Mouse (Mus musculus): ENCODE results near the gene Tango6. TPM values are rescaled to one million over a fixed set of nuclear protein-coding genes. Genes with fewer than 3 reads are reported as not detected.

Tango6 gene
- polyA plus RNA-seq, 1 experiment from 2014 or later = 12.4 TPM

DNA sequence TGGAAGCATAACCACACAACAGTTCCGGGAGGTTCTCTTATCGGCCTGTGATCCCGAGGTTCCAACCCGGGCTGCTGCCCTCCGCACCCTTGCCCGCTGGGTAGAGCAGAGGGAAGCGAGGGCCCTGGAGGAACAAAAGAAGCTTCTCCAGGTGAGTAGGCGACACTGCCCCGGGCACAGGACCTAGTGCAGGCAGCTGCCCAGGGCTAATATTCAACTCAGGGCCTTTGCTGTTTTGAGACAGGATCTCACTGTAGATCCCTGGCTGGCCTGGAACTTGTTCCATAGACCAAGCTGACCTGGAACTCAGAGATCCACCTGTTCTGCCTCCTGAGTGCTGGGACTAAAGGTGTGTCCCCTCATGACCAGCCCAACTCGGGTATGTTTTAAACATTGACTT, 59.5 kb downstream of the Tango6 start:
- Histone ChIP-seq H3K9me3 (ENCODE audit: control insufficient read depth, low read length) (no peaks in the 10 kb centered on the region), H3K9ac (ENCODE audit: low read length) (no peak overlapping the region), H3K36me3 (ENCODE audit: control insufficient read depth, insufficient read depth, low read length) (no peaks in the 10 kb centered on the region; the same call in 1 of the 2 replicates), H3K4me1 (replicated peaks; ENCODE audit: control insufficient read depth, insufficient read depth, low read length) (no peaks in the 10 kb centered on the region), H3K4me3 (ENCODE audit: low read depth, low read length) (no peak overlapping the region), H3K27me3 (ENCODE audit: control insufficient read depth, insufficient read depth, low read length) (no peaks in the 10 kb centered on the region), H3K4me2 (ENCODE audit: low read depth, low read length, severe bottlenecking) (no peak overlapping the region), H3K27ac (ENCODE audit: low read depth, low read length) (no peak overlapping the region)
- ATAC-seq (replicated peaks; ENCODE audit: low FRiP score) = no peak
- WGBS = 94% methylated on average over 10 of the region's 10 CpGs
- peak; percentile 36 for DNase-seq (ENCODE audit: low spot score)

DNA sequence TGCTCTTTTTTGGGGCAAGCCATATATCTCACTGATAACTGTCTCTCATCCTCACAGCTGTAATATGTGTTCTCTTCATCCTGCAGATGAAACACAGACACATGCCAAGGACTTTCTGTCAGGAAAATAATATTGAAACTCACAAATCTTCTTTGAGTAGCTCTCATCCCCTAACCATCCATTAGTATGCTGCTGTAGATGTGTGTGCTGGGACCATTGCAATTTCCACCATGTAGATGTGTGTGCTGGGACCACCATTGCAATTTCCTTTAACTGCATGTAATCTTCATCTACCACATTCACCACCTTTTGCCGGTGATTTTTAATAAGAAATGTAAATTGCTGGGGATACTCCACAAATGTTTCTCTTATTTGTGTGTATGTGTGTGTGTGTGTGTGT, 60.5 kb downstream of the Tango6 start:
- Histone ChIP-seq H3K9ac (ENCODE audit: low read length) (no peak overlapping the region), H3K4me2 (ENCODE audit: low read depth, low read length, severe bottlenecking) (no peak overlapping the region), H3K4me3 (ENCODE audit: low read depth, low read length) (no peak overlapping the region), H3K27ac (ENCODE audit: low read depth, low read length) (no peak overlapping the region), H3K9me3 (ENCODE audit: control insufficient read depth, low read length) (no peaks in the 10 kb centered on the region), H3K27me3 (ENCODE audit: control insufficient read depth, insufficient read depth, low read length) (no peaks in the 10 kb centered on the region), H3K36me3 (ENCODE audit: control insufficient read depth, insufficient read depth, low read length) (no peaks in the 10 kb centered on the region; the same call in 1 of the 2 replicates), H3K4me1 (replicated peaks; ENCODE audit: control insufficient read depth, insufficient read depth, low read length) (no peaks in the 10 kb centered on the region)
- WGBS = 97% methylated on average over 1 of the region's 1 CpGs
- DNase-seq (ENCODE audit: low spot score) (no peak), ATAC-seq (replicated peaks; ENCODE audit: low FRiP score) (no peak)

DNA sequence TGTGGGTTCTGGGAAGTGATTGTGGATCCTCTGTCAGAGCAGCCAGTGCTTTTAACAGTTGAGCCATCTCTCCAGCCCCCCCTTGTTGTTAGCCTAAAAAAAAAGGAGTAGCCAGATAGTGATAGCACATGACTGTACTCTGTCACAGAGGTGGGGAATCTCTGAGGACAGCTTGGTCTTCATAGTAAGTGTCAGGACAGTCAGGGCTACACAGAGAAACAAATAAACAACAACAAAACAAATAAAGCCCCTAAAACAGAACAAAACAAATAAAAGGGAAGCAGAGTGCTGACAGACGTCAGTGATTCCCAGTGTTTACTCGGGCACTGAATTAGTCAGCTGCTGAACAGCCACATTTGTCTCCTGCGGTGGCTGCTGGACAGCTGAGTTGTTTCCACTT, 70.6 kb downstream of the Tango6 start:
- no peak overlapping the region for H3K9ac ChIP-seq (ENCODE audit: low read length)
- H3K36me3 ChIP-seq (ENCODE audit: control insufficient read depth, insufficient read depth, low read length) = no peaks in the 10 kb centered on the region
- 77% methylated on average over 3 of the region's 3 CpGs for WGBS
- no peaks in the 10 kb centered on the region for H3K9me3 ChIP-seq (ENCODE audit: control insufficient read depth, low read length)
- no peak for ATAC-seq (replicated peaks; ENCODE audit: low FRiP score)
- no peak overlapping the region for H3K4me3 ChIP-seq (ENCODE audit: low read depth, low read length)
- H3K4me2 ChIP-seq (ENCODE audit: low read depth, low read length, severe bottlenecking) = no peak overlapping the region
- H3K4me1 ChIP-seq (replicated peaks; ENCODE audit: control insufficient read depth, insufficient read depth, low read length) = no peaks in the 10 kb centered on the region
- H3K27ac ChIP-seq (ENCODE audit: low read depth, low read length) = no peak overlapping the region
- no peaks in the 10 kb centered on the region for H3K27me3 ChIP-seq (ENCODE audit: control insufficient read depth, insufficient read depth, low read length)
- no peak for DNase-seq (ENCODE audit: low spot score)

DNA sequence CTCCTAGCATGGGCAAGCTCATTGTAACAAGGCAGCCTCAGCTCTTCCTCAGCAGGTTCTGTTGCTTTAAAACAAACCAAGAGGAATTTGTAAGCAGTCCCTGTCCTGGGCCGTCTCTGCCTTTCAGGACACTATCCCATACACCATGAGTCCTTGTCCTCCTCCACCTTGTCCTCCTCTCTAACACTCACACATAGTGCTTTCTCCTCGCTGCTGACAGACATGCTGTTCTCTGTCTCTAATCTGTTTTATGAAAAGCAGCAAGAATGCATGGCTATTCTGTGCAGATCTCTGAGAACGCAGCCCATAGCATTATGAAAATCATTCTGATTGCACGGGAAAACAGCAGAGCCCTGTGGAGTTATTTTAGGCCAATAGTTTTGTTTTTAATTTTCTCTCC, 78.4 kb downstream of the Tango6 start:
- Histone ChIP-seq H3K36me3 (ENCODE audit: control insufficient read depth, insufficient read depth, low read length) (no peaks in the 10 kb centered on the region), H3K27me3 (ENCODE audit: control insufficient read depth, insufficient read depth, low read length) (no peaks in the 10 kb centered on the region), H3K4me2 (ENCODE audit: low read depth, low read length, severe bottlenecking) (no peak overlapping the region), H3K27ac (ENCODE audit: low read depth, low read length) (peak overlapping the region; percentile 68; the same call in 1 of the 2 replicates), H3K4me1 (replicated peaks; ENCODE audit: control insufficient read depth, insufficient read depth, low read length) (no peaks in the 10 kb centered on the region), H3K4me3 (ENCODE audit: low read depth, low read length) (no peak overlapping the region), H3K9ac (ENCODE audit: low read length) (0 out of 2 replicates have a peak overlapping the region, but pooled peaks have one; percentile 20), H3K9me3 (ENCODE audit: control insufficient read depth, low read length) (no peaks in the 10 kb centered on the region)
- DNase-seq (ENCODE audit: low spot score) = no peak
- WGBS = 41% methylated on average over 4 of the region's 4 CpGs
- no peak for ATAC-seq (replicated peaks; ENCODE audit: low FRiP score)

DNA sequence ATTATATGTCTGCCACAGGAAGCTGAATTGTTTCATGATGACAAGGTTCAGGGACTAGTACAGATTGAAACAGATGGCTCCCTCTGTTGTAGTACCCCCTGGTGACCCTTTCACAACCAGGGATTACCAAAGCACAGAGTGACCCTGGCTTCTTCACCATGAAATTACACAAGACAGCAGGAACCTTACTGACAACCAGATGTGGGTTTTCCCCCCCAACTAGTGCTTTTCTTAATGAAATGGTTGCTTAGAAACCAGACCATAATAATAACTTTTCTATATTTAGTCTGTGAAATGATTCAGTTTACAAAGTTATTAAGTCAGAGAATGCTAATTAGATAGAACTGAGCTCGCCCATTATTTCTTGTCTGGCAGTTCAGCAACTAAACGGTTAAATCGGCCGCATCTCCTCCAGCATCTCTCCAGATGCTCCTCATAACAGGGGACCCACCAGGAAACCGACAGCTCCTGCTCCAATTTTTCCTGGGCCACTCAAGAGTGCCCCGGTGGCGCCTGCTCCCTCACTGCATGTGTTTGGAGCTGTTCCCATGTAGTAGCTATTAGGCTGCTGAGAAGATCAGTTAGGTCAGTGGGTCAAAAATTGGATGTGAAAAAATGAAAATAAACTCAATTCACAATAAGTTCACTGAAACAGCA, 79.1 kb downstream of the Tango6 start:
- Histone ChIP-seq H3K4me1 (replicated peaks; ENCODE audit: control insufficient read depth, insufficient read depth, low read length) (no peaks in the 10 kb centered on the region), H3K27me3 (ENCODE audit: control insufficient read depth, insufficient read depth, low read length) (no peaks in the 10 kb centered on the region), H3K36me3 (ENCODE audit: control insufficient read depth, insufficient read depth, low read length) (no peaks in the 10 kb centered on the region), H3K4me3 (ENCODE audit: low read depth, low read length) (no peak overlapping the region), H3K9me3 (ENCODE audit: control insufficient read depth, low read length) (no peaks in the 10 kb centered on the region), H3K9ac (ENCODE audit: low read length) (no peak overlapping the region), H3K4me2 (ENCODE audit: low read depth, low read length, severe bottlenecking) (no peak overlapping the region), H3K27ac (ENCODE audit: low read depth, low read length) (peak overlapping the region; percentile 6; the same call in 1 of the 2 replicates)
- DNase-seq (ENCODE audit: low spot score) (no peak), ATAC-seq (replicated peaks; ENCODE audit: low FRiP score) (no peak)
- 32% methylated on average over 7 of the region's 7 CpGs for WGBS

DNA sequence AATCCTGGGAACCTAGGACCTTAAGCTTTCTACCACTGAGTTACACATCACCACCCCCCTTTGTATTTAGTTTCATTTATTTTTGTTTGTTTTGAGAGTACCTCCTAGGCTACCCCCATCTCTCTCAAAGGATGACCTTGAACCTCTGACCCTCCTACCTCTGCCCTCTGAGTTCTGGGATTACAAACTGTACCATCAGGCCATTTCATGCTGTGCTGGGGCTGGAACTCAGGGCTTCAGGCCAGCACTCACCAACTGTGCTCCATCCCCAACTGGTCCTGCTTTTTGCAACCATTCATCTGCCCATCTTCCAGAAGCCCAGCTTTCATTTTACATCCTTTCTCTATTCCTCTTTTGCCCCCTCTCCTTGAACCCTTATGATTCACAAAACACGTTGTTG, 81.7 kb downstream of the Tango6 start:
- no peak for DNase-seq (ENCODE audit: low spot score)
- H3K4me3 ChIP-seq (ENCODE audit: low read depth, low read length) = no peak overlapping the region
- H3K9ac ChIP-seq (ENCODE audit: low read length) = no peak overlapping the region
- no peak overlapping the region for H3K27ac ChIP-seq (ENCODE audit: low read depth, low read length)
- no peaks in the 10 kb centered on the region for H3K36me3 ChIP-seq (ENCODE audit: control insufficient read depth, insufficient read depth, low read length)
- 86% methylated on average over 1 of the region's 1 CpGs for WGBS
- no peaks in the 10 kb centered on the region for H3K27me3 ChIP-seq (ENCODE audit: control insufficient read depth, insufficient read depth, low read length)
- no peak overlapping the region for H3K4me2 ChIP-seq (ENCODE audit: low read depth, low read length, severe bottlenecking)
- no peak for ATAC-seq (replicated peaks; ENCODE audit: low FRiP score)
- no peaks in the 10 kb centered on the region for H3K4me1 ChIP-seq (replicated peaks; ENCODE audit: control insufficient read depth, insufficient read depth, low read length)
- H3K9me3 ChIP-seq (ENCODE audit: control insufficient read depth, low read length) = no peaks in the 10 kb centered on the region

DNA sequence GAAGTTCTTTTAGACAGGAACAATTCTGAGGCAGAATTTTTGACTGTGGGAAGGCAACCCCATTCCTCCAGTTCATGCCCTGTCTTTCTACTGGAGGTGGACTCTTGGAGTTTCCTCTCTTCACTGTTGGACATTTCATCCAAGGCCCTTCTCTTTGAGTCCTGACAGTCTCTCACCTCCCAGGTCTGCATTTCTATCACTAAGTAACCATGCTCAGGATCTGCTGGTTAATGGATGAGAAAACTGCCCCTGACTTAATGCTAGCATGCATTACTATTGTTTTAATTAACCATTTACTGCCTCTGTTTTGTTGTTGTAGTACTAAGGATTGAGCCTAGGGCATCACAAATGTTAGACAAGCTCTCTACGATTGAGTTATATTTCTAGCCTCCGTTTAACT, 82.7 kb downstream of the Tango6 start:
- no peaks in the 10 kb centered on the region for H3K9me3 ChIP-seq (ENCODE audit: control insufficient read depth, low read length)
- H3K4me3 ChIP-seq (ENCODE audit: low read depth, low read length) = no peak overlapping the region
- no peak overlapping the region for H3K9ac ChIP-seq (ENCODE audit: low read length)
- WGBS = 92% methylated on average over 2 of the region's 2 CpGs
- H3K4me2 ChIP-seq (ENCODE audit: low read depth, low read length, severe bottlenecking) = no peak overlapping the region
- H3K27ac ChIP-seq (ENCODE audit: low read depth, low read length) = no peak overlapping the region
- DNase-seq (ENCODE audit: low spot score) (no peak), ATAC-seq (replicated peaks; ENCODE audit: low FRiP score) (no peak)
- no peaks in the 10 kb centered on the region for H3K36me3 ChIP-seq (ENCODE audit: control insufficient read depth, insufficient read depth, low read length)
- no peaks in the 10 kb centered on the region for H3K27me3 ChIP-seq (ENCODE audit: control insufficient read depth, insufficient read depth, low read length)
- H3K4me1 ChIP-seq (replicated peaks; ENCODE audit: control insufficient read depth, insufficient read depth, low read length) = no peaks in the 10 kb centered on the region

DNA sequence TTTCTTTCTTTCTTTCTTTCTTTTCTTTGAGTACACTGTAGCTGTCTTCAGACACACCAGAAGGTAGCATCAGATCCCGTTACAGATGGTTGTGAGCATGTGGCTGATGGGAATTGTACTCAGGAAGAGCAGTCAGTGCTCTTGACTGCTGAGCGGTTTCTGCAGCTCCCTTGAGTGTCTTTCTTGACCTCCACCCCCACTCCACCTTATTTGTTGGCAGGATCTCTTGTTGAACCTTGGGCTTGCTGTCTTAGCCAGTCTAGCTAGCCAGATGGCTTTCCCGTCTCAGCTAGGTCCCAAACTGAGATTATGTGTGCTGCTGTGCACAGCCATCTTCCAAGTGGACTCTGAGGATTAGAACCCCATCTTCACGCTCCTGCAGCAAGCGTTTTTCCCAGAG, 83.9 kb downstream of the Tango6 start:
- no peaks in the 10 kb centered on the region for H3K27me3 ChIP-seq (ENCODE audit: control insufficient read depth, insufficient read depth, low read length)
- no peak overlapping the region for H3K4me3 ChIP-seq (ENCODE audit: low read depth, low read length)
- H3K4me2 ChIP-seq (ENCODE audit: low read depth, low read length, severe bottlenecking) = no peak overlapping the region
- H3K9ac ChIP-seq (ENCODE audit: low read length) = no peak overlapping the region
- no peaks in the 10 kb centered on the region for H3K9me3 ChIP-seq (ENCODE audit: control insufficient read depth, low read length)
- WGBS = 93% methylated on average over 5 of the region's 5 CpGs
- no peaks in the 10 kb centered on the region for H3K36me3 ChIP-seq (ENCODE audit: control insufficient read depth, insufficient read depth, low read length)
- DNase-seq (ENCODE audit: low spot score) (no peak), ATAC-seq (replicated peaks; ENCODE audit: low FRiP score) (no peak)
- no peaks in the 10 kb centered on the region for H3K4me1 ChIP-seq (replicated peaks; ENCODE audit: control insufficient read depth, insufficient read depth, low read length)
- no peak overlapping the region for H3K27ac ChIP-seq (ENCODE audit: low read depth, low read length)

DNA sequence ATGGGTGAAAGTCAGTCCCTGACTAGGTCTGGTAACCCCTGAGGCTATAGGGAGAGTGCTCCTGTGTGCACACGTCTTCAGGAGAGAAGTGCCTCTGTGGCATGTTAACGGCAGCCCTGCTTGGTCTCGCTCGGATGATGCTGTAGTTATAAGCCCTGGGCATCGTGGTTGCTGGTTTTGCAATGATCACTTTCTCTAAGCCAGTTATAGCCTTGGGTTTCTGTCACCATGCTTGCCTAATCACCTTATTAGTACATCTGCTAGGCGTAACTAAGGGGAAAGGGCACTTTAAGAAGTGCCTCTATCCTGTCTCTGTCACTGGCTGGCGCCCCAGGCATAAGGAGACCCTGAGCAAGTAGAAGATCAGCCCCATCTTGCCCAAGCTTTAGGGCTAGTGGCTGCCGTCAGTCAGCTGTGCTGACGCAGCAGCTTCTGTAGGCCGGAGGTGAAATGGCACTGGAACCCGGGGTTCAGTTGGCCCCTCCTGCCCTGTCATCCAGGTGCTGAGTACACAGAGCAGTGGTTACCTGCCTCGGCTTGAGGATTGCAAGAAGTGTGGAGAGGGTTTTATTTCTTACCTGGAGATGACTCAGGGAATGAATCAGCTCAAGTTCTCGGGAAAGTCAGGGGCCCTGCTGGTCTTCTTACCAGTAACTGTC, 86.4 kb downstream of the Tango6 start:
- DNase-seq (ENCODE audit: low spot score) (no peak), ATAC-seq (replicated peaks; ENCODE audit: low FRiP score) (no peak)
- H3K27me3 ChIP-seq (ENCODE audit: control insufficient read depth, insufficient read depth, low read length) = no peaks in the 10 kb centered on the region
- 88% methylated on average over 13 of the region's 13 CpGs for WGBS
- no peak overlapping the region for H3K9ac ChIP-seq (ENCODE audit: low read length)
- no peak overlapping the region for H3K4me2 ChIP-seq (ENCODE audit: low read depth, low read length, severe bottlenecking)
- no peaks in the 10 kb centered on the region for H3K4me1 ChIP-seq (replicated peaks; ENCODE audit: control insufficient read depth, insufficient read depth, low read length)
- H3K36me3 ChIP-seq (ENCODE audit: control insufficient read depth, insufficient read depth, low read length) = no peaks in the 10 kb centered on the region
- no peaks in the 10 kb centered on the region for H3K9me3 ChIP-seq (ENCODE audit: control insufficient read depth, low read length)
- H3K27ac ChIP-seq (ENCODE audit: low read depth, low read length) = no peak overlapping the region
- no peak overlapping the region for H3K4me3 ChIP-seq (ENCODE audit: low read depth, low read length)

Measured in forebrain, embryonic 11.5 days (tissue).